Comparison of ENCODE assay signal across 33 mouse cellular contexts in genomic region chr11:79560536-79560935, GRCm38 (mm10). TPM values are rescaled to one million over a fixed set of nuclear protein-coding genes. Genes with fewer than 3 reads are reported as not detected.
"Had no signal": no experiment of that assay in that cellular context is flagged by ENCODE, and none has a peak within 500 bp of the region (broad histone marks: within the 10 kb centered on the region; RNA-seq: fewer than 3 reads in every experiment).

No protein-coding gene starts in this region.

- ATAC-seq: forebrain, embryonic 13.5 days; forebrain, embryonic 14.5 days; forebrain, embryonic 15.5 days; forebrain, embryonic 16.5 days; forebrain, postnatal 0 days had no signal

- DNase-seq: cerebellum, adult 2 months; cerebellum, adult 8-10 months; cerebellum, adult 9-10 months; cerebellum, adult 9-11 months; cerebellum, postnatal 10 days; cerebellum, postnatal 14 days; cerebellum, postnatal 25 days; cerebellum, postnatal 36 days; embryo, embryonic 11 days; forebrain, postnatal 0 days; gastrocnemius, adult 2 months; gastrocnemius, postnatal 10 days; gastrocnemius, postnatal 14 days; gastrocnemius, postnatal 25 days; gastrocnemius, postnatal 36 days; heart, adult 18-20 months; heart, adult 2 months had no signal

- H3K27ac ChIP-seq: embryonic facial prominence, embryonic 10.5 days; embryonic facial prominence, embryonic 12.5 days; embryonic facial prominence, embryonic 13.5 days; embryonic facial prominence, embryonic 15.5 days; forebrain, embryonic 10.5 days; forebrain, embryonic 12.5 days; forebrain, embryonic 13.5 days; forebrain, embryonic 15.5 days; gastrocnemius, adult 2 months; heart, adult 2 months had no signal

- H3K4me3 ChIP-seq: embryonic facial prominence, embryonic 10.5 days; embryonic facial prominence, embryonic 12.5 days; embryonic facial prominence, embryonic 13.5 days; embryonic facial prominence, embryonic 15.5 days; erythroblast, embryonic 14.5 days; forebrain, embryonic 10.5 days; forebrain, embryonic 12.5 days; forebrain, embryonic 13.5 days; forebrain, embryonic 15.5 days; gastrocnemius, adult 2 months; heart, adult 2 months had no signal

- H3K4me1 ChIP-seq: embryonic facial prominence, embryonic 10.5 days; embryonic facial prominence, embryonic 12.5 days; embryonic facial prominence, embryonic 13.5 days; embryonic facial prominence, embryonic 15.5 days; forebrain, embryonic 10.5 days; forebrain, embryonic 12.5 days; forebrain, embryonic 13.5 days; forebrain, embryonic 15.5 days had no signal

- H3K9me3 ChIP-seq: embryonic facial prominence, embryonic 10.5 days; embryonic facial prominence, embryonic 12.5 days; embryonic facial prominence, embryonic 13.5 days; embryonic facial prominence, embryonic 15.5 days; forebrain, embryonic 10.5 days; forebrain, embryonic 12.5 days; forebrain, embryonic 13.5 days; forebrain, embryonic 15.5 days had no signal

- H3K9ac ChIP-seq: embryonic facial prominence, embryonic 12.5 days; embryonic facial prominence, embryonic 13.5 days; embryonic facial prominence, embryonic 15.5 days; forebrain, embryonic 12.5 days; forebrain, embryonic 13.5 days; forebrain, embryonic 15.5 days; forebrain, postnatal 0 days had no signal

- H3K4me2 ChIP-seq: embryonic facial prominence, embryonic 12.5 days; embryonic facial prominence, embryonic 13.5 days; embryonic facial prominence, embryonic 15.5 days; forebrain, embryonic 12.5 days; forebrain, embryonic 13.5 days; forebrain, embryonic 15.5 days had no signal

- H3K27me3 ChIP-seq: embryonic facial prominence, embryonic 12.5 days; embryonic facial prominence, embryonic 13.5 days; embryonic facial prominence, embryonic 15.5 days; forebrain, embryonic 12.5 days; forebrain, embryonic 13.5 days; forebrain, embryonic 15.5 days had no signal

RNA-seq across cellular contexts. Expression of gene Evi2, which starts 30.1 kb away (rescaled TPM):
- total RNA-seq: forebrain, postnatal 0 days; gastrocnemius, adult 18-20 months; gastrocnemius, adult 2 months; heart, adult 18-20 months had no signal

RNA-seq across cellular contexts. Expression of gene Rab11fip4, which starts 30.5 kb away (rescaled TPM):
- polyA plus RNA-seq: erythroblast, embryonic 14.5 days had no signal

RNA-seq across cellular contexts. Expression of gene Evi2b, which starts 37.0 kb away (rescaled TPM):
- polyA plus RNA-seq: embryonic facial prominence, embryonic 10.5 days; embryonic facial prominence, embryonic 11.5 days; embryonic facial prominence, embryonic 12.5 days; erythroblast, embryonic 14.5 days; forebrain, embryonic 12.5 days; forebrain, embryonic 13.5 days; forebrain, embryonic 15.5 days had no signal

RNA-seq across cellular contexts. Expression of gene Omg, which starts 56.7 kb away (rescaled TPM):
- total RNA-seq: gastrocnemius, adult 18-20 months; gastrocnemius, adult 2 months; gastrocnemius, adult 8-10 months; gastrocnemius, postnatal 14 days; gastrocnemius, postnatal 25 days; gastrocnemius, postnatal 36 days; gastrocnemius, postnatal 4 days; heart, adult 18-20 months; heart, adult 2 months had no signal
- polyA plus RNA-seq: erythroblast, embryonic 14.5 days; gonadal fat pad, adult 2 months had no signal
